Mouse (Mus musculus) left cerebral cortex, postnatal 36 days (tissue): ENCODE data around the gene Rprd2. TPM values are rescaled to one million over a fixed set of nuclear protein-coding genes. Genes with fewer than 3 reads are reported as not detected.
"Not testable (repeated sequence)": the region's sequence is repeated elsewhere in the genome, so short reads cannot be mapped to it uniquely, and the experiment has no call there.

Source experiments
- DNase-seq, 2 experiments: peaks; one replicate each; pipeline ENCODE4 v3.0.0; 2021 to 2022; ENCODE audit warnings: low spot score in 2 of 2, mixed read lengths in 1 of 2
- intact Hi-C: fragments of 180-260 bp; cut with DNase I; formaldehyde crosslinking; loops from one replicate; pipeline ENCODE4 v1.15.1; 2025
- total RNA-seq, 2 experiments: library from RNA; stranded (reverse); gene quantifications; 2 replicates each; pipeline ENCODE4 v1.2.3; 2021

Gene Rprd2
- total RNA-seq, result 10 to 100 TPM; 59.2 to 68.9 TPM

DNA sequence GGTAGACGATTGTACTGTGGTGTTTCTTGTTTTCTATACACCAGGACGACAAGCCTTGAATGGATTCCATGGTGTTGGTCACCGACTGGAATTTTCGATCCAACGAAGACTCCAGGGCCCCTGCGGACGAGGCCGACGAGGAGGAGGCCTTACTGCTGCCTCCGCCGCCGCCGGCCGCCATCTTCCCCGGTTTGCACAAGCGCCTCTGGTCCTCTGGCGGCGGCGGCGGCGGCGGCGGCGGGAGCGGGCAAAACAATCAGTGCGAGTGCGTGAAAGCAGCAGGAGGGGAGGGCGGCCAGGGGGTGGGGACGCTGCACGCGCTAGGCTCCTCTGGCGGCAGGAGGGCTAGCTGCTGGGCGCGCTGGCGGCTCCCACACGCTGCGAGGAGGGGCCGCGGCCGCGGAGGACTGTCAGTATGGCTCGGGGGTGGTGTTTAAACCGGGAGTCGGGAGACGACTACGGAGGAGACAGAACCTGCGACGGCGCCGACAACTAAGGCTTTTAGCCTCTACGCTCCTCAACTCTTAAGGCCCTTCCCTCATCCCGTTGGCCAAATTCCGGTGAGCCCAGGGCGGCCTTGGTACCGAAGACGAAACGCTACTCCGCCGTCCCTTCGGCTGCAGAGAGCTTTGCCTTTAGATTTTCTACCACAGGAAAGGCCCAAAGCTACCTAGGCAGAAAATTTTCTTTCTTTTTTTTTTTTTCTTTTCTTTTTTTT, at the start of gene Rprd2:
TSS of gene Rprd2 (minus strand) at position 293 of the 718 bp plus-strand sequence.
- intact Hi-C loops, result no loop called here
- DNase-seq, result peak; percentile 81 to 84

DNA sequence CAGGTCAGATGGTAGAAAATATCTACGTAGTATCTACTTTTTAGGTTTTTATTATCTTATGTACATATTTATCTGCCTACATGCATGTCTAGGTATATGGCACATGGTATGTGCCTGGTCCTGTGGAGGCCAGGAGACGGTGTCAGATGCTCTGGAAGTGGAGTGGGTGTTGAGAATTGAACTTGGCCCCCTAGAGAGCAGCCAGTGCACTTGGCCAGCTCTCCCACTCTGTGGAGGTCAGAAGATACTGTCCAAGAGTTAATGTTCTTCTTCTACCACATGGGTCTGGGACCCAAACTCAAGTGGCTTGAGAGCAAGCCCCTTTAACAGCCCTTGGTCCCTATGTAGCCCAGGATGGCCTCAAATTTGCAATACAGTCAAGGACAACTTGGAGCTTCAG, 48.7 kb upstream of the Rprd2 start:
- intact Hi-C loops, result no loop called here
- DNase-seq, result no peak

- intact Hi-C loops, result no loop called here
- DNase-seq, result no peak
These were observed 47.4 kb upstream of the Rprd2 start for GRCm38 (mm10) chr3:95866071-95866470.

DNA sequence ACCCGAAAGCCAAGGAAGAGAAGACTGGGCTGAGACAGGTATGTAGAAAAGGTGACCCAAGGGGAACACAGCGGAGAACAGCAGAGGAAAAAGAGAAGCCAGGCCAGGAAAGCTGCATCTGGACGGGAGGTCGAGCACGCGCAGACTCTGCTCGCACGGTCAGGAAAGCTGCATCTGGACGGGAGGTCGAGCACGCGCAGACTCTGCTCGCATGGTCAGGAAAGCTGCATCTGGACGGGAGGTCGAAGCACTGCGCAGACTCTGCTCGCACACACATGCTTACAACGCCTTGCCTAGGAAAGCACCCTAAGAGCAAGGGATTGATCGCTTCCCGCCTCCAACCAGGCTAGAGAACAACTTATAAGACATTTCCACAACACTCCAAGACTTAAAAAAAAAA, 46.9 kb upstream of the Rprd2 start:
- intact Hi-C loops, result no loop called here

GRCm38 (mm10) chr3:95865050-95865449, 46.4 kb upstream of the Rprd2 start:
- intact Hi-C loops, result no loop called here
- peak; percentile 74 to 78 for DNase-seq

More for the DNA sequence above, 46.9 kb upstream of the Rprd2 start:
- DNase-seq, result no peak

DNA sequence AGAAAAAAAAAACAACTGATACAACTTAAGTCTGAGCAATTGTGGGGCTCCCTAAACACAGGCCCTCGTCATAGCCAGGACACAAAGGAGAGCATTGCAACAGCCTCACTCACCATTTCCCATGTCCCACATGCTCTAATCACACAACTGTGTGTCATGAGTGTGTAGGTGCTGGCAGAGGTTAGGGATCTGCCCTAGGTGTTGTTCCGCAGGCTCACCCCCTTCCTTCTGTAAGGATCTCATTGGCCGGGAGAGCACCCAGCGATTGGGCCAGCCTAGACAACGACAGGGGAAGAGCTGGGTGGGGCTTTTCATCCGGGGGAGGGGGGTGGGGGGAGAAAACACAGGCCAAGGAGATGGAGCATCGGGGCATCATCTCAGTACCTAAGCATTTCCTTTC, 44.9 kb upstream of the Rprd2 start:
- DNase-seq, result no peak
- intact Hi-C loops, result no loop called here

- DNase-seq, result no peak
- intact Hi-C loops, result loop anchor here (2.0 kb wide), 1 partner anchor 45 kb away; no protein-coding TSS in a partner anchor
These were observed 43.1 kb upstream of the Rprd2 start for GRCm38 (mm10) chr3:95861796-95862195.

DNA sequence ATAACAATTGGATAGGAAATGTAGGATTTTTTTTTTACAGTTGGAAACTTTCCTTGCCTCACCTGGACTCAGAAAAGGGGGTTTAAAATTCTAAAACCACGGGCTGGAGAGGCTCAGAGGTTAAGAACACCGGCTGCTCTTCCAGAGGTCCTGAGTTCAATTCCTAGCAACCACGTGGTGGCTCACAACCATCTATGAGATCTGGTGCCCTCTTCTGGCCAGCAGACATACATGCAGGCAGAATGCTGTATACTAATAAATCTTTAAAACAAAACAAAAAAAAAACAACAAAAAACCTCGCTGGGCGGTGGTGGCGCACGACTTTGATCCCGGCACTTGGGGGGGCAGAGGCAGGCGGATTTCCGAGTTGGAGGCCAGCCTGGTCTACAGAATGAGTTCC, 42.6 kb upstream of the Rprd2 start:
- intact Hi-C loops, result loop anchor here (2.0 kb wide), 1 partner anchor 46 kb away; no protein-coding TSS in a partner anchor
- no peak for DNase-seq

DNA sequence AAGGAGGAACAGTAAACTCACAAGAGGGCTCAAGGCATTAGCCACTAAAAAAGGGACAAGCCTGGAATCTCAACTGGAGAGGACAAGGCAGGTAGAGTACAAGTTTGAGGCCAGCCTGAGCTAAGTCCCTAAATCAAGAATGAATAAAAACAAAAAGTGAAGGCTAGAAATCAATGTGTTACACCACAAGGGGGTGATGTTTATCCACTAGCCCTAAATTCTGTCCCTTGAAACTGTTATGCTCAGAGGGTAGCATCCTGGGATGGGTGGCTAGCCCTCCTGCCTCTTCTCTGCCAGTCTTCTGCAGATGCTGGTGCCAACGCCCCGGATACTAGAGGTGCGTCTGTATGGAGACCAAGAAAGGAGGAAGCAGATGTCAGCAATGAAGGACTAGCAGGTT, 41.7 kb upstream of the Rprd2 start:
- no peak for DNase-seq
- intact Hi-C loops, result loop anchor here (2.0 kb wide), 1 partner anchor 46 kb away; no protein-coding TSS in a partner anchor

- DNase-seq, result not testable (repeated sequence)
These were observed 39.6 kb upstream of the Rprd2 start for GRCm38 (mm10) chr3:95858278-95858677.

DNA sequence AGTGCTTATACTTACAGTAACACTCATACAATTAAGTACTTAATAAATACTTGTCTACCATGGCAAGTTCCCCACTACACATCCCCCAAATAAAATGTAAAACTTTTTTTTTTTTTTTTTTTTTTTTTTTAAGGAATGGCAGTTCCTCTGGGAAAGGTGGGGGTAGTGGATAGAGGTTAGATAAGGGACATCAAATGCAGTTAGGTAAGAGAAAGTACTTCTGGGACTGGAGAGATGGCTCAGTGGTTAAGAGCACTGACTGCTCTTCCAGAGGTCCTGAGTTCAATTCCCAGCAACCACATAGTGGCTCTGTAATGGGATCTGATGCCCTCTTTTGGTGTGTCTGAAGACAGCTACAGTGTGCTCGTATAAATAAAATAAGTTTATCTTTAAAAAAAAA, 38.4 kb upstream of the Rprd2 start:
- intact Hi-C loops, DNase-seq: not testable (repeated sequence)

More at GRCm38 (mm10) chr3:95858278-95858677, 39.6 kb upstream of the Rprd2 start:
- intact Hi-C loops, result not testable (repeated sequence)

DNA sequence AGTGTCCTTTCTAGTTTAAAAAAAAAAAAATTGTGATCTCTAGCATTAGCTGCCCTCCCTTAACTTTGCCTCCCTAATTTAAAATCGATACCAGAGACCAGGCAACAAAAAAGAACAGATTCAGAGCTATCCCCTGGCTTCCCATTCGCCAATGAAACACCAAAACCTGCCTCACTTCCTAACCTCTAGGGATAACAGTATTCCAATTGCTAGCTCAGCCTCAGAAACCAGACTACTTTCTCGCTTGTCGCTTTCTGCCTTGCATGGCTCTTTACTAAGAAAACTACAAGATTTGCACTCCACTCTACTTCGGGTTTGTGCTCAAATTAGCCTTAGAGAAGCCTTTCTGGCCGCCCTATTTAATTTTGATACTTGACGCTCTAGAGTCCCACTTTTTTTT, 37.5 kb upstream of the Rprd2 start:
- no peak for DNase-seq
- intact Hi-C loops, result no loop called here

DNA sequence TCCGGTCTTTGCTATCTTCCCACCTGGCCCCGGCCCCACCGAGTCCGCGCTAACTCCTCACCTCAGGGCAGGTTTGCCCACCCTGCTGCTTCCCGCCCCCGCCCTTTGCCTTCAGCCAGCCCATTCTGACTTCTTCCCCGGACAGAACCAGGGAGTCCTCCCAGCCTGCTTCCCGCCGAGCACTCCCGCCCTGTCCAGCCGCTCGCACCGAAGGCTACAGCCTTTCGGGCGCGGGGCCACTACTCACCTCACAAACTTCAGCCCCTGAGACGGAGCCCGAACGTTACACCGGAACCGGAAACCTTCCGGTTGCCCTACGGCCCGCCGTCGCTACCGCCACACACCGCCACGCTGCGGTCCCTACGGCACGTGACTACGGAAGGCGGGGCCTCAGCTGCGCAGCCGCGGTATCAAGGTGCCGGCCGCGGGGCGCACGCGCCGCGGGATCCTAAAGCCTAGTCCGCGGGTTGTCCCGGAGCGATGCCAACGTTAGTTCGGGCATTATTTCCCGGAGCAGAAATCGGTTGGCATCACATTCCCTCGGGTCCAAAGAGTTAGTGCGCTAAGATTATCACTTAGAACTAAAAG, 36.9 kb upstream of the Rprd2 start, which contains the start of gene Prpf3:
TSS of gene Prpf3 (minus strand) at position 384 of the 588 bp plus-strand sequence.
- peak; percentile 93 to 95 for DNase-seq
- intact Hi-C loops, result no loop called here

- DNase-seq, result no peak
- intact Hi-C loops, result no loop called here
These were observed 32.7 kb upstream of the Rprd2 start for GRCm38 (mm10) chr3:95851317-95851716.

DNA sequence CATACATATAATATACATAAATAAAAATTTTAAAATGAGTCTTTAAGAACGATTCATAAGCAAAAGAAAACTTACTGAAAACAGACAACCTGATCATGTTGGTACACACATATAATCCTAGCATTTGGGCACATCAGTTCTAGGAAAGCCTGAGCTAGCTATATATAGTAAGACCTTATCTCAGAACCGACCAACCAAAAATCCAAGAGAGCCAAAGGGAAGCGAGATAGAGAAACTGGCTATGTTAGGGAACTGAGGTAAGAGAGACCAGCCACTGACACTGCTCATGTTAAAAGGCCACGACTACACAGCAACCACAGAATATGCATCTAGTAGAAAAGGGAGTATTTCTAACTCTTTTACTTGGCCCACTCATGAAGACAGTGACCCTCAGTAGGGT, 31.9 kb upstream of the Rprd2 start:
- intact Hi-C loops, result no loop called here
- no peak for DNase-seq

GRCm38 (mm10) chr3:95842503-95843214, 24.0 kb upstream of the Rprd2 start:
- intact Hi-C loops, result loop anchor here (10.0 kb wide), 1 partner anchor 498 kb away; no protein-coding TSS in a partner anchor
- no peak for DNase-seq

DNA sequence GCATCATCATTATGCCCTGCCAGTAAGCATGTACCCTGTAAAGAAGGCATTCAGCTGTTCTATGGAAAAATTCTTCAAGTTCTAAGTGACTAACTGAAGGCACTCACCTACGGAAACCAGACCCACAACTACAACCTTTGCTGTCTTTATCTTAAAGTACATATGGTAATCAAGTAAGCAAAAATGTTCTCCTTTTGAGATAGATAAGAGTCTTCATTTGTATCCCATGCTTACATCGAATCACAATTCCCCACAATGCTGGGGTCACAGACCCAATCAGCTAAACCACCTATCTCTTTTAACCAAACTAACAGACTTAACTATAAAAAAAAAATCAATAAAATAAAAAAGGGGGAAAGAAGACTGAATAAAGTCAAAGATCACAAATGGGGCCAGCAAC, 20.6 kb upstream of the Rprd2 start:
- DNase-seq, result no peak
- intact Hi-C loops, result no loop called here

GRCm38 (mm10) chr3:95829053-95829452, 10.4 kb upstream of the Rprd2 start:
- intact Hi-C loops, result no loop called here

GRCm38 (mm10) chr3:95826275-95826674, 7.6 kb upstream of the Rprd2 start:
- intact Hi-C loops, result no loop called here
- DNase-seq, result no peak

More at GRCm38 (mm10) chr3:95829053-95829452, 10.4 kb upstream of the Rprd2 start:
- no peak for DNase-seq
